Mouse (Mus musculus): ENCODE results near the gene Hcn3. TPM values are rescaled to one million over a fixed set of nuclear protein-coding genes. Genes with fewer than 3 reads are reported as not detected.

The Hcn3 gene
- polyA plus RNA-seq, 1 experiment from 2014 or later = 0.45 TPM

DNA sequence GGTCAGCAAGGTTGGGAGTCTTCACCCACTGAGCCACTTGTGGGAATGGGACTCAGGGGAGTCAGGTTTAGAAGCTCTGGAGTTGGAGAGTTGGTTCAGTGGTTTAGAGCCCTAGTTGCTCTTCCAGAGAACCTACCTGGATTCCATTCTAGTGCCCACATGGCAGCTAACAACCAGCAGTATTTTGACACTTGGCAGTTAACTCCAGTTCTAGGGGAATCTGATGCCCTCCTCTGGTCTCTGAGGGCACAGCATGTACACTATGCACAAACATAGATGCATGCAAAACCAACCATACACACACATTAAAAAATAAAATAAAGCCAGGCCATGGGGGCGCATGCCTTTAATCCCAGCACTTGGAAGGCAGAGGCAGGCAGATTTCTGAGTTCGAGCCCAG lies 33.9 kb upstream of the Hcn3 start:
- H3K9me3 ChIP-seq (ENCODE audit: control insufficient read depth, low read length) = no peaks in the 10 kb centered on the region
- H3K27ac ChIP-seq (replicated peaks) = no peak overlapping the region
- no peaks in the 10 kb centered on the region for H3K4me1 ChIP-seq (replicated peaks; ENCODE audit: control insufficient read depth, insufficient read depth)
- H3K27me3 ChIP-seq (ENCODE audit: control insufficient read depth, insufficient read depth, low read length) = no peaks in the 10 kb centered on the region
- no peaks in the 10 kb centered on the region for H3K36me3 ChIP-seq (ENCODE audit: control insufficient read depth, insufficient read depth, low read length)
- no peak overlapping the region for H3K4me2 ChIP-seq (replicated peaks; ENCODE audit: low read depth)
- H3K9ac ChIP-seq (ENCODE audit: low read length) = no peak overlapping the region
- WGBS = 89% methylated on average over 2 of the region's 2 CpGs
- no peak for ATAC-seq (ENCODE audit: low FRiP score, low TSS enrichment)
- TF ChIP-seq EP300 (optimal IDR thresholded peaks at IDR 0.05) (no peak), CTCF (IDR thresholded peaks at IDR 0.05; ENCODE audit: low read depth) (peak; percentile 63)
- no peak for DNase-seq (ENCODE audit: low spot score)
- no peak overlapping the region for H3K4me3 ChIP-seq (ENCODE audit: low read depth, low read length)

DNA sequence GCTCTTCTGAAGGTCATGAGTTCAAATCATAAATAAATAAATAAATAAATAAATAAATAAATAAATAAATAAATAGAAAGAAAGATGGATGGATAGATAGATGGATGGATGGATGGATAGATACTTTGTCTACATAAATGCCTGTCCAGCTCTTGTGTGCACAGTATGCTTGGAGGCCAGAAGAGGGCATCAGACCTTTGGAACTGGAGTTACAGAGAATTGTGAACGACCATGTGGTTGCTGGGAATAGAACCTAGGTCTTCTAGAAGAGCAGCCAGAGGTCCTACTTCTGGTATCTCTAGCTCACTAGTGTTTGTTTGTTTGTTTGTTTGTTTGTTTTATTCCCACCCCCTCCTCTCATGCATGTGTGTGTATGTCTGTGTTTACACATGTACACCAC lies 33.4 kb upstream of the Hcn3 start:
- TF ChIP-seq EP300 (optimal IDR thresholded peaks at IDR 0.05) (no peak), CTCF (IDR thresholded peaks at IDR 0.05; ENCODE audit: low read depth) (peak; percentile 54)
- no peak overlapping the region for H3K4me2 ChIP-seq (replicated peaks; ENCODE audit: low read depth)
- no peak overlapping the region for H3K9ac ChIP-seq (ENCODE audit: low read length)
- no peaks in the 10 kb centered on the region for H3K9me3 ChIP-seq (ENCODE audit: control insufficient read depth, low read length)
- H3K27me3 ChIP-seq (ENCODE audit: control insufficient read depth, insufficient read depth, low read length) = no peaks in the 10 kb centered on the region
- H3K36me3 ChIP-seq (ENCODE audit: control insufficient read depth, insufficient read depth, low read length) = no peaks in the 10 kb centered on the region
- no peak overlapping the region for H3K4me3 ChIP-seq (ENCODE audit: low read depth, low read length)
- H3K27ac ChIP-seq (replicated peaks) = no peak overlapping the region
- no peaks in the 10 kb centered on the region for H3K4me1 ChIP-seq (replicated peaks; ENCODE audit: control insufficient read depth, insufficient read depth)
- DNase-seq (ENCODE audit: low spot score) (no peak), ATAC-seq (ENCODE audit: low FRiP score, low TSS enrichment) (no peak)
- 89% methylated on average over 1 of the region's 1 CpGs for WGBS

DNA sequence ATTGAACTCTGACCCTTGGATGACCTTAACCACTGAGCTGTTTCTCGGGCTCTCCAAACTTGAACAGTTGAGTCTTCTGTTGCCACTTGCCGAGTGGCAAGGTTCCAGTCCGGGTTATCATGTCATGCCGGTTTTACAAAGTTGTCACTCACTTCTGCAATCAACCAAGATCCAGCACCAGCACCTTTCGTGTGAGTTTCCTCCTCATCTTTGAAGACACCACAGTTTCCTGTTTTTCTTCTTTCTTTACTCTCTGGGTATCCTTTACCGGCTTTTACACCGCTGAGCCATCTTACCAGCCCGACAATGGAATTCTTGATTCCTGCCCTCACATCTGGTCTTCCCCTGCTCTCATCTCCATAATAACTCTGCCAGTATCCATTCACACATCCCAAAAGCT lies 30.4 kb upstream of the Hcn3 start:
- WGBS = 79% methylated on average over 8 of the region's 8 CpGs
- no peaks in the 10 kb centered on the region for H3K4me1 ChIP-seq (replicated peaks; ENCODE audit: control insufficient read depth, insufficient read depth)

DNA sequence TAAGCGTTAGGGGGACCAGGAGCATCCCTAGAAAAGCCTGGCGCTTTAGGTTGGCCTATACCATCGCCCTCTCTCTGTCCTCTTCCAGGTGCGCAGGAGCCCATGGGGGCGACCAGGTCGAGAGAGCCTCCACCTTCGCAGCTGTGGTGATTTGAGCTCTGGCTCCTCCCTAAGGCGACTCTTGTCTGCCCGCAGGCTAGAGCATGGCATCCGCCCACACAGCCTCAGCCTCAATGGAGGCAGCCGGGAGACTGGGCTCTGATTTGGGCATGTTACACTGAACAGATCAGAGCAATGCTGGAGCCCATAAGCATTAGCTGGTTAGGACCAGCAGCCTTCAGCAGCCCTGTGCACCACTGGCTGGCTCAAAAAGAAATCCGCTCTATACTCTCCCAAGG lies 28.5 kb upstream of the Hcn3 start:
- H3K4me1 ChIP-seq (replicated peaks; ENCODE audit: control insufficient read depth, insufficient read depth) = no peaks in the 10 kb centered on the region; the same call in 1 of the 2 replicates
- 73% methylated on average over 12 of the region's 12 CpGs for WGBS
- H3K4me3 ChIP-seq (ENCODE audit: low read depth, low read length) = no peak overlapping the region
- no peak overlapping the region for H3K9ac ChIP-seq (ENCODE audit: low read length)
- no peaks in the 10 kb centered on the region for H3K27me3 ChIP-seq (ENCODE audit: control insufficient read depth, insufficient read depth, low read length)
- H3K9me3 ChIP-seq (ENCODE audit: control insufficient read depth, low read length) = no peaks in the 10 kb centered on the region
- H3K36me3 ChIP-seq (ENCODE audit: control insufficient read depth, insufficient read depth, low read length) = no peaks in the 10 kb centered on the region
- DNase-seq (ENCODE audit: low spot score) (no peak), ATAC-seq (ENCODE audit: low FRiP score, low TSS enrichment) (no peak)
- TF ChIP-seq CTCF (IDR thresholded peaks at IDR 0.05; ENCODE audit: low read depth) (no peak), EP300 (optimal IDR thresholded peaks at IDR 0.05) (no peak)
- no peak overlapping the region for H3K27ac ChIP-seq (replicated peaks)
- H3K4me2 ChIP-seq (replicated peaks; ENCODE audit: low read depth) = no peak overlapping the region

More for the DNA sequence above, 30.4 kb upstream of the Hcn3 start:
- Histone ChIP-seq H3K9ac (ENCODE audit: low read length) (no peak overlapping the region), H3K4me2 (replicated peaks; ENCODE audit: low read depth) (no peak overlapping the region), H3K4me3 (ENCODE audit: low read depth, low read length) (no peak overlapping the region), H3K27ac (replicated peaks) (no peak overlapping the region), H3K36me3 (ENCODE audit: control insufficient read depth, insufficient read depth, low read length) (no peaks in the 10 kb centered on the region), H3K27me3 (ENCODE audit: control insufficient read depth, insufficient read depth, low read length) (no peaks in the 10 kb centered on the region), H3K9me3 (ENCODE audit: control insufficient read depth, low read length) (no peaks in the 10 kb centered on the region)
- ATAC-seq (ENCODE audit: low FRiP score, low TSS enrichment) (no peak), DNase-seq (ENCODE audit: low spot score) (no peak)
- TF ChIP-seq CTCF (IDR thresholded peaks at IDR 0.05; ENCODE audit: low read depth) (no peak), EP300 (optimal IDR thresholded peaks at IDR 0.05) (no peak)

DNA sequence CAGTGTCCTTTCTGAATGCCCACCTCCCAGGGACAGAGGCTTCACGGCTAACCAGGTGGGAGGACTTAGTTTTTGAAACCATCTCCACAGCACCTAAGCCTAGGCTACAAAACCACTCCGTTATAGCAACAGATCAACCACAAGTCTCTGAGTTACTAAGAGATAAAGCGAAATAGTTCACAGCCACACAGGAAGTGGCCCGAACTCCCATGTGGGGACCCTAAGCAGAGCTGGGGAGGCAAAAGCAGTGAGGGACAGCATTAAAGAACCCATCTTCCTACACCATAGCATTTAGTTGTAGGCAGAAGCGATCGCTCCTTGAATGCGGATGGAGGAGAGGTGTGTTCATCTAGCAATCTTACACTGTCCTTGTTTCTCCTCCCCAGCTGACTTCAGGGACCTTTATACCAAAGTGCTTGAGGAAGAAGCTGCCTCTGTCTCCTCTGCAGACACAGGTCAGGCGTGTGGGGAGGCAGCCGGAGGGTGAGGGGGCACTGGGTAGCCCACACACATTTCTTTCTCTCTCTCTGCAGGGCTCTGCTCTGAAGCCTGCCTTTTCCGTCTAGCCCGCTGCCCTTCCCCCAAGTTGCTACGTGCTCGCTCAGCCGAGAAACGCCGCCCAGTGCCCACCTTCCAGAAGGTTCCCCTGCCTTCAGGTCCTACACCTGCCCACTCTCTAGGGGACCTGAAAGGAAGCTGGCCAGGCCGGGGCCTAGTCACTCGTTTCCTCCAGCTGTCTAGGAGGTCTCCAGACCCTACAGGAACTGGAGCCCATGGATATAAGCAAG lies 27.9 kb upstream of the Hcn3 start:
- no peak for ATAC-seq (ENCODE audit: low FRiP score, low TSS enrichment)

DNA sequence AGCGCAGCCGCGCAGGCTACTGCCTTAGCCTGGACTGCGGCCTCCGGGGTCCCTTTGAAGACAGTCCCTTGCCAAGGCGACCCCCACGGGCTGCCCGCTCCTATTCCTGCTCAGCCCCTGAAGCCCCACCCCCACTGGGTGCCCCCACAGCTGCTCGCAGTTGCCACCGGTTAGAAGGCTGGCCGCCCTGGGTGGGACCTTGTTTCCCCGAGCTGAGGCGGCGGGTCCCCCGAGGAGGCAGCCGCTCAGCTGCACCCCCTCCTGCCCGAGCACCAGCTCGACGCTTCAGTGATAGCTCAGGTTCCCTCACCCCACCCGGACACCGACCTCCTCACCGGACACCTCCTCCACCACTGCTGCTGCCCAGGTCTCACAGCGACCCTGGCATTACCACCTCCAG lies 27.2 kb upstream of the Hcn3 start:
- no peaks in the 10 kb centered on the region for H3K36me3 ChIP-seq (ENCODE audit: control insufficient read depth, insufficient read depth, low read length)
- H3K27ac ChIP-seq (replicated peaks) = no peak overlapping the region
- H3K4me2 ChIP-seq (replicated peaks; ENCODE audit: low read depth) = no peak overlapping the region
- TF ChIP-seq CTCF (IDR thresholded peaks at IDR 0.05; ENCODE audit: low read depth) = no peak
- no peak for TF ChIP-seq EP300 (optimal IDR thresholded peaks at IDR 0.05)
- no peak overlapping the region for H3K4me3 ChIP-seq (ENCODE audit: low read depth, low read length)
- no peak for DNase-seq (ENCODE audit: low spot score)
- 67% methylated on average over 23 of the region's 23 CpGs for WGBS
- H3K4me1 ChIP-seq (replicated peaks; ENCODE audit: control insufficient read depth, insufficient read depth) = no peaks in the 10 kb centered on the region; the same call in 1 of the 2 replicates
- no peaks in the 10 kb centered on the region for H3K27me3 ChIP-seq (ENCODE audit: control insufficient read depth, insufficient read depth, low read length)
- no peak overlapping the region for H3K9ac ChIP-seq (ENCODE audit: low read length)
- no peaks in the 10 kb centered on the region for H3K9me3 ChIP-seq (ENCODE audit: control insufficient read depth, low read length)
- no peak for ATAC-seq (ENCODE audit: low FRiP score, low TSS enrichment)

More for the DNA sequence above, 27.9 kb upstream of the Hcn3 start:
- no peaks in the 10 kb centered on the region for H3K36me3 ChIP-seq (ENCODE audit: control insufficient read depth, insufficient read depth, low read length)
- no peak overlapping the region for H3K4me3 ChIP-seq (ENCODE audit: low read depth, low read length)
- H3K27me3 ChIP-seq (ENCODE audit: control insufficient read depth, insufficient read depth, low read length) = no peaks in the 10 kb centered on the region
- H3K9me3 ChIP-seq (ENCODE audit: control insufficient read depth, low read length) = no peaks in the 10 kb centered on the region
- H3K4me2 ChIP-seq (replicated peaks; ENCODE audit: low read depth) = no peak overlapping the region
- H3K4me1 ChIP-seq (replicated peaks; ENCODE audit: control insufficient read depth, insufficient read depth) = no peaks in the 10 kb centered on the region; the same call in 1 of the 2 replicates
- no peak for TF ChIP-seq EP300 (optimal IDR thresholded peaks at IDR 0.05)
- no peak for TF ChIP-seq CTCF (IDR thresholded peaks at IDR 0.05; ENCODE audit: low read depth)
- 87% methylated on average over 18 of the region's 18 CpGs for WGBS
- DNase-seq (ENCODE audit: low spot score) = no peak
- no peak overlapping the region for H3K9ac ChIP-seq (ENCODE audit: low read length)
- no peak overlapping the region for H3K27ac ChIP-seq (replicated peaks)
